Mouse (Mus musculus): Measurements from ENCODE around the gene Mroh3. TPM values are rescaled to one million over a fixed set of nuclear protein-coding genes. Genes with fewer than 3 reads are reported as not detected.

Mroh3 gene
- polyA plus RNA-seq, 1 experiment from 2014 or later, result 0.48 TPM

DNA sequence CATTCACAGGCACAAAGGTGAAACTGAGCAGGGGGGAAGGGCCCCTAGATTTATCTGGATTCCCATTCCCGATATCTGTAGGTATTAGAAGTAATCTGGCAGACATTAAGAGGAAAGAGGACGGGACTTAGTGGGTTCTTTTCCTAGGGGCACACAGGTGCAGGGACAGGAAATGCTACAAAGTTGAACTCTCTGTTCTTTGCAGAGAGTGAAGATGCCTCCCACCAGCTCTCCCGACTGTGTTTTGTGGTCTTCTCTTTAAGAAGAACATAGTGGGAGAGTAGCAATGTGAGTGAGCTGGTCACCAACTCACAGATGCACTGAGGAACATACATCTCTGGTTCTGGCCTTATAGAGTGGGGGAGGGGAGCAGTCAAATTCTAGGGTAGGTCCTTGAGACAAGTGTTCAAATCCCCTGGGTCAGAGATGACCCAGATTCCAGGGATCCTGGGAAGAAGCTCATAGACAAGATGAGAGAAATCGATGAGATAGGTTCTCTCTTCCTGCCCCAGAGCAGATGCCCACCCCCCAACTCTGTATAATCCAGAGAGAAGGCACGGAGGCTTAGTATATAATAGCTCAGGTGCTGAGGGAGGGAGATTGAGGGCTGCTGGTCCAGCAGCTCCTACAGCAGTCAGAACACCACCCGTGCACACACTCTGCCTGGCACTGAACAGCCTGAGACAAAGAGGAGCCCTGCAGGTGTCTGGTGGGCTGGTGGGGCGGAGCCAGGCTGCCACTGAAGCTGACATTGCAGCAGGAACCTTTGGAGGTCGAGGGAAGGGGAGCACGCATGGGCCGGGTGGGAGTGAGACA lies 80.0 kb downstream of the Mroh3 start:
- H3K27ac ChIP-seq, result no peak overlapping the region
- ATAC-seq (replicated peaks; ENCODE audit: low FRiP score), result no peak
- H3K9ac ChIP-seq, result peak overlapping the region; percentile 71
- peak overlapping the region; percentile 99 for H3K4me2 ChIP-seq
- H3K27me3 ChIP-seq, result peaks cover 12% of the 10 kb centered on the region
- no peaks in the 10 kb centered on the region for H3K36me3 ChIP-seq
- peaks cover 95% of the 10 kb centered on the region for H3K4me1 ChIP-seq
- peak overlapping the region; percentile 73 for H3K4me3 ChIP-seq (replicated peaks)
- H3K9me3 ChIP-seq (replicated peaks), result no peaks in the 10 kb centered on the region
- WGBS, result 41% methylated on average over 10 of the region's 10 CpGs

Other genes with a start within 250 kb of the Mroh3 start
- gene Igfn1, start 206.5 kb downstream of the Mroh3 start, polyA plus RNA-seq (2015; fragmentation: Nextera tagmentation; extraction: Ambion mirVana), result 0.12 and 0.14 TPM in 2 replicates
- gene Tmem9, start 204.7 kb downstream of the Mroh3 start, polyA plus RNA-seq (2015; fragmentation: Nextera tagmentation; extraction: Ambion mirVana), result 206 and 224 TPM in 2 replicates
- gene Ascl5, start 162.0 kb downstream of the Mroh3 start, polyA plus RNA-seq (2015; fragmentation: Nextera tagmentation; extraction: Ambion mirVana), result not detected in 2 replicates
- gene Cacna1s, start 160.1 kb downstream of the Mroh3 start, polyA plus RNA-seq (2015; fragmentation: Nextera tagmentation; extraction: Ambion mirVana), result 0.49 and 0.57 TPM in 2 replicates
- 2.0 and 2.5 TPM in 2 replicates for gene Kif21b, start 81.4 kb downstream of the Mroh3 start, polyA plus RNA-seq (2015; fragmentation: Nextera tagmentation; extraction: Ambion mirVana)
- gene Inava, start 21.4 kb upstream of the Mroh3 start, polyA plus RNA-seq (2015; fragmentation: Nextera tagmentation; extraction: Ambion mirVana), result 16.0 and 17.1 TPM in 2 replicates
- gene Gpr25, start 48.0 kb upstream of the Mroh3 start, polyA plus RNA-seq (2015; fragmentation: Nextera tagmentation; extraction: Ambion mirVana), result not detected in 2 replicates
- 9.0 and 9.9 TPM in 2 replicates for gene Camsap2, start 133.3 kb upstream of the Mroh3 start, polyA plus RNA-seq (2015; fragmentation: Nextera tagmentation; extraction: Ambion mirVana)
- 15.7 and 16.0 TPM in 2 replicates for gene Ddx59, start 202.4 kb upstream of the Mroh3 start, polyA plus RNA-seq (2015; fragmentation: Nextera tagmentation; extraction: Ambion mirVana)

All from kidney, embryonic 15.5 days (tissue).